Mouse (Mus musculus) cerebellum, adult 9-10 months (tissue): Measurements from ENCODE around the gene Dpf3.

Experiments used
- DNase-seq: peaks from one replicate; pipeline ENCODE4 v3.0.0; 2022

The Dpf3 gene

DNA sequence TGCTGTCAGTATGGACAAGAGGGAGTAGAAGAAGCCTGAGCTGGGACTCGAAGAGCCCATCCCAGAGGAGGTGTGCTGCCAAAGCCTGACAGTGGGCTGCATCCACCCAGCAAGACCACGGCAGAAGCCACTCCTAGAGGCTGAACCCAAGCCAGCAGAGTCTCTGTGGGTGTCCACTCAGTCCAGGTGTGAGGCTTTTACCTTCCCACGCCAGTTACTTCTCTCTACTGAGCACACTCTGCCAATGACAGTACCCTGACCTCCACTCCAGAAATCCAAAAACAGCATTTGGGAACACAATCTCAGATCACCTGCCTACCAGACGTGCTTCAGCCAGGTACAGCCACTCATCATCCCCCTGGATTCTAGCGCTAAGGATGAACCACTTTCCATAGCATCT, 280.0 kb downstream of the Dpf3 start:
- DNase-seq = peak; percentile 71

DNA sequence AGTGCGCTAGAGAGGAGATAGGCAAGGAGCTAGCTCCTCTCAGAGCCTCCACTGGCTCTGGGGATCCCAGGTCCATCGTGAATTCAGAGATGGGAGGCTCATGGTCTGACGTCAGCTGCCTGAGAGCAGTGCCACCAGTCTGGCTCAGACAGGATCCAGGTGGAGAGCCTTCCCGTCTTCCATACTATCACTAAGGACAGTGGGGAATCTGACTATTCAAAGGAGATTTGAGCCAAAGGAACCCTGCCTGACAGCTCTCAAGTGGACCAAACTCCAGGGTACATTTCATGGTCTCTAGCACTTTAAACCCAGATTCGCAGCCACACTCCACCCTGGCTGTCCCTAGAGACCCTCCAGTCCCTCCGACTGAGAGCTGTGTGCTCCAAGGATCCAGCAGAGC, 280.6 kb downstream of the Dpf3 start:
- DNase-seq = peak; percentile 51

DNA sequence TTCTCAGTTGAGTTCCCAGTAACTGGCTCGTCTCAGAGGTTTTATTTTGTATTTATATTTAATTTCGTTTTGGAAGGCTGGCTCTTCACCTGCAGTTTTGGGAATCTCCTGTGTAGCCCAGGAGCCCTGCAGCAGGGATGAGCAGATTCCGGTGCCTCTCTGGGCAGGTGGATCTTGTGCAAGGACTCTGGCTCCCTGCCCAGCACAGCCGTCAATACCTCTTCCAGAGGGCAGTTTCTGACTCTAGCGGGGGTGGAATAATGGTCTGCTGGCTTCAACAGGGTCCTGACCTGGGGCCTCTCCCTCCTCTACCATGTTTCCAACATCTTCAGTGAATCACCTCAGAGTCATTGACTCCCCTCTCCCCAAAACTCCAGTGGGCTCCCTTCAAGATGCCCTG, 283.2 kb downstream of the Dpf3 start:
- peak; percentile 78 for DNase-seq

DNA sequence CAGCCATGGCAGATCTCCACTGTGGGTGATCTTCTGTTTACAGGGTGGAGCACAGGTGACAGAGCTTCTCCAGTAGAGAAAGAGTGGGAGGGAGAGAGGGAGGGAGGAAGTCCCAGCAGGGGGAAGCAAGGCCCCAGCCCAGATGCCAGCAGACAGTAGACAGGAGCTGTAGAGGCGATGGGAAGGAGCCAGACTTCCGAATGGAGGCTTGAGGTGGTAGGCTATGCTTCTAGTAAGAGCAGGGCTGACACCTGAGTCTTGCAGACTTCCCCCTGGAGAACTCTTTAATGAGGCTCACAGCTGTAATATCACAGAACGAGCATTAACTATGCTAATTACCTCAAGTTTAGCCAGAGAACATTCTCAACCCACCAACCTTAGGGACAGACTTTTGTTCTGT, 285.8 kb downstream of the Dpf3 start:
- DNase-seq = no peak

DNA sequence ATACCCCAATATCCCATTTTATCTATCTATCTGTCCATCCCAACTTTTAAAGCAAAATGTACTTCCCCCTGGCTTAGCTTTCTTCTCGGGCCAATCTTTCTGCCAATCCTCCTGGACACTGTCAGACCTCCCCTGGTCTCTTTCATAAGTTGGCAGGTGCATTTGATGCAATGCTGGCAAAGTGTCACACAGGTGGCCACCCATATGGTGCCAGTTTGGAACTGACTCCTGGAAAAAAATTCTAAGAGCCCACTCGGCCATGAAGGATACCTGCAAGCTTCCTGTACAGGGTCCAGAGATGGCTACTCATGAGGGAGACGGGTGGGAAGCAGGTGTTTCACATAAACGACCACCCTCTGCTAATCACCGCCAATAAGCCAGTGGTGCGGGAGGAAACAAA, 307.0 kb downstream of the Dpf3 start:
- peak; percentile 99 for DNase-seq

DNA sequence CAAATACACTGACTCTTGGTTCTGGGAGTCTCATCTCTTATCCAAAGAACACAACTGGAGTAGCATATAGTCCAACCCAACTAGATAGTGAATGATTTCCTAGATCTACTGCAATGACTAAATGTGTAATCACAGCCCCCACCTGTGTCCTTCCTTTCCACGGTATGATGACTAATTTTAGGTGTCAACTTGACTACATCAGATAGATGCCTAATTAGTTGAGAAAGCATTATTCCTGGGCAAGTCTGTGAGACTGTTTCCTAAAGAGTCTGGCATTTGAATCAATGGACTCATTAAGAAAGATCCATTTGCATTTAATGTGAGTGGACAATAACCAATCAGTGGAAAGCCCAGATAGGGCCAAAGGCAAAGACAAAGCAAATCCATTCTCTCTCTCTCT, 307.7 kb downstream of the Dpf3 start:
- DNase-seq = peak; percentile 65

DNA sequence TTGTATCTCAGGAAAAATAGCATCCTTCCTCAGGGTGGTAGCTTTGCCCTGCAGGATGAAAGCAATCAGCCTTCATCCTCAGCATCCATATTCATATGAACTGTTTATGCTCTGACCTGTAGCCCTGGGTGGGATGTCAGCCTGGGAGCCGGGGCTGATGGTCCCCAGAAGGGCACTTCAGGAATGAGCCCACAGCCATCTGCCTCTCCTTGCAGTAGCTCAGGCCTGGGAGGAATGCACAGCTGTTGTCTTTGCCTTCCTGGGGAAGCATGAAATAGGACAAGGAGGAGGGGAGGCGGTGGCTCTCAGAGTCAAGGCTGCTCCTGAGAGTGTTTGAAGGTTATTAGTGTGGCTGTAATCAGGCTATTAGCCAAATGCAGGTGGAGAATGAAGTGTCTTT, 308.7 kb downstream of the Dpf3 start:
- peak; percentile 71 for DNase-seq

DNA sequence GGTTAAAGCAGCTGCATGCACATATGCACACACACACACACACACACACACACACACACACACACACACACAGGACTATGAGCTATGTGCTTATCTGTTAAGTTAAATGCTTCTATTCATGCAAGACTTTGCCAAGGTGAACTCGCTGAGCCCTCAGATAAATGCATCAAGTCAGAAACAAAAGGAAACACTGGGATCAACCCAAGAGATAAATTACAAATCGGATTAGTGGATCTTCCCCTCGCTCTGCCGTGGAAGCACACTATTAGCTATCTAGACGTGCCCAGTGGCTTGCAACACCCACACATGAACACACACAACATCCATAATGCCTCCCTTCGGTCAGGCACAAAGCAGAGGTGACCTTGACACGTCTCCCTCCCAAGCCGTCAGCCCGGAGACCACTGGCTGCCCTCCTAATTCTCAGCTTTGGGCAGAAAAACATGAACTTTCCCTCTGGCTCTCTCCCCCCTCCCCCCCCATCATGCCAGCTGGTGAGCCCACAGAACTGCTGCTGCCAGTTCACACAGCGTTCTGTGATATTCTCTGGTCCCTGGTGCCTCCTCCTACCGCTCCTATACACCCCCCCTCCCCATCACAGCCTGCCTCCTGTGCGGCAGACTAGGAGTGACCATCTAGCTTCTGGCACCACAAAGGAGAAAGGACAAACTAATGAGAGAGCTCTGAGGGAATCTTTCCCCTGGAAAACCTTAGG, 317.9 kb downstream of the Dpf3 start:
- peak; percentile 60 for DNase-seq

DNA sequence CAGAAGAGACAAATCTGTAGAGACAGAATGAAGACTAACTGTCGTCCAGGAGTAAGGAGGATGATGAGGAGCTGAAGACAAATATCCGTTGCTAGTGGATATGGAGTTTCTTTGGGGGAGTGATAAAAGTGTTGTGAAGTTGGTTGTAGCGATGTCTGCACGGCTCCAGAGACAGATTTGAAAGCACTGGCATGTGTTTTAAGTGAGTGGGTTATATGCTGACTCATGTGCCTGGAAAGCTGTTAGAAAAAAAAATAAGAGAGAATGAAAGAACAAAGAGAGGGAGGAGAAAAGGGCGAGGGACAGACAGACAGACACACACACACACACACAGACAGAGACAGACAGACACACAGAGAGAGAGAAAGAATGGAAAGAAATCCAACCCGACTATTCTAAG, 319.2 kb downstream of the Dpf3 start:
- DNase-seq = no peak

DNA sequence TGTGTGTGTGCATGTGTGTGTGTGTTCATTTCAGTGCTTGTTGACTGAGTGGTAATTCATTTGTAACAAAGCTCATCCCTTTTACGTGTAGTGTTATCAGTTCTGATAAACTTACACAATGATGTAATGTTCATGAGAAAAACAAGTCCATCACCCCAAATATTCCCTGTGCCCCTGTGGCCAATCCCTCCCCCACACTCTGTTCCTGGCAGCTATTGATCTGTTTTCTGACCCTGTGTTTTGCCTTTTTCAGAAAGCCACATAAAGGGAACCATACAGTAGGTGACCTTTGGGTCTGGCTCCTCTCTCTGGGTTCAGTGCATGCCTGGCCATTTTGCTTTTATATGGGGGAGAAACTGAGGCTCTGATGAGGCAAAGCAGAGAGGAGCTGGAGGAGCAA, 322.5 kb downstream of the Dpf3 start:
- DNase-seq = no peak
